Mouse (Mus musculus) adrenal gland, postnatal 14 days (tissue): Measurements from ENCODE around the gene Nbeal2. TPM values are rescaled to one million over a fixed set of nuclear protein-coding genes. Genes with fewer than 3 reads are reported as not detected.

Experiments
- DNase-seq: peaks from one replicate; pipeline ENCODE4 v3.0.0; 2021; ENCODE audit warnings: mixed read lengths
- total RNA-seq: library from RNA; stranded (reverse); gene quantifications from 2 replicates; pipeline ENCODE4 v1.2.3, GENCODE M21; 2021

Nbeal2 gene
- total RNA-seq, 1 experiment from 2014 or later = 9.1 TPM

- DNase-seq = peak; percentile 49
Measured at GRCm38 (mm10) chr9:110645219-110645618, 8.7 kb downstream of the Nbeal2 start.

GRCm38 (mm10) chr9:110644295-110644694 is 9.7 kb downstream of the Nbeal2 start:
- no peak for DNase-seq

- no peak for DNase-seq
Measured at GRCm38 (mm10) chr9:110643787-110644186, 10.2 kb downstream of the Nbeal2 start.

GRCm38 (mm10) chr9:110642812-110643524 is 11.0 kb downstream of the Nbeal2 start:
- no peak for DNase-seq

GRCm38 (mm10) chr9:110641006-110641405 is 13.0 kb downstream of the Nbeal2 start:
- DNase-seq = no peak

GRCm38 (mm10) chr9:110638611-110639021 is 15.3 kb downstream of the Nbeal2 start:
- no peak for DNase-seq

- peak; percentile 95 for DNase-seq
Measured at GRCm38 (mm10) chr9:110635225-110635624, 18.7 kb downstream of the Nbeal2 start.

- no peak for DNase-seq
Measured at GRCm38 (mm10) chr9:110633882-110634281, 20.1 kb downstream of the Nbeal2 start.

- peak; percentile 57 for DNase-seq
Measured at GRCm38 (mm10) chr9:110632671-110633070, 21.3 kb downstream of the Nbeal2 start.

GRCm38 (mm10) chr9:110631651-110632275 is 22.2 kb downstream of the Nbeal2 start:
- DNase-seq = peak; percentile 53

GRCm38 (mm10) chr9:110631191-110631590 is 22.8 kb downstream of the Nbeal2 start:
- DNase-seq = peak; percentile 85

GRCm38 (mm10) chr9:110630171-110630570 is 23.8 kb downstream of the Nbeal2 start:
- no peak for DNase-seq

GRCm38 (mm10) chr9:110625350-110625908 is 28.5 kb downstream of the Nbeal2 start:
- DNase-seq = no peak

GRCm38 (mm10) chr9:110624361-110625166 is 29.4 kb downstream of the Nbeal2 start, which contains the start of gene Nradd:
Nradd (minus strand) TSS chr9:110624452.
- peak; percentile 95 for DNase-seq

GRCm38 (mm10) chr9:110623416-110624195 is 30.4 kb downstream of the Nbeal2 start:
- no peak for DNase-seq

- DNase-seq = peak; percentile 60
Measured at GRCm38 (mm10) chr9:110622621-110623219, 31.2 kb downstream of the Nbeal2 start.

GRCm38 (mm10) chr9:110620685-110621084 is 33.3 kb downstream of the Nbeal2 start:
- DNase-seq = no peak

GRCm38 (mm10) chr9:110620180-110620579 is 33.8 kb downstream of the Nbeal2 start:
- DNase-seq = no peak

GRCm38 (mm10) chr9:110617081-110617480 is 36.9 kb downstream of the Nbeal2 start:
- DNase-seq = peak; percentile 40

GRCm38 (mm10) chr9:110611471-110611870 is 42.5 kb downstream of the Nbeal2 start:
- no peak for DNase-seq

- no peak for DNase-seq
Measured at GRCm38 (mm10) chr9:110583521-110583920, 70.4 kb downstream of the Nbeal2 start.
